Mouse (Mus musculus) hindbrain, embryonic 14.5 days (tissue): Measurements from ENCODE around the gene Cbln1. TPM values are rescaled to one million over a fixed set of nuclear protein-coding genes. Genes with fewer than 3 reads are reported as not detected.

Experiments used
- polyA plus RNA-seq: library from polyadenylated mRNA; unstranded; fragments of >200 nt; fragmentation: Nextera tagmentation; extraction: Ambion mirVana; gene quantifications from 2 replicates; pipeline ENCODE4 v1.2.1, GENCODE M21; 2014

Cbln1 gene
- polyA plus RNA-seq, 1 experiment from 2014 or later, result 38.0 TPM

Other genes with a start within 250 kb of the Cbln1 start
- not detected in 2 replicates for gene 4933402J07Rik, start 91.2 kb upstream of the Cbln1 start, polyA plus RNA-seq